Mouse (Mus musculus) testis, adult 2 months (tissue): Measurements from ENCODE around the gene Fto.

Experiments
- CTCF ChIP-seq: fragments of 200-500 bp; IDR thresholded peaks from 2 replicates; pipeline ENCODE4 v1.5.1; 2012; ENCODE audit warnings: low read depth, mild to moderate bottlenecking, inconsistent platforms, low read length, moderate library complexity; ENCODE audit not compliant: control insufficient read depth, insufficient read depth, insufficient replicate concordance
- POLR2A ChIP-seq: fragments of 200-500 bp; IDR thresholded peaks from 2 replicates; pipeline ENCODE4 v1.6.1; 2012; ENCODE audit warnings: low read depth, mild to moderate bottlenecking, inconsistent platforms, low read length, moderate library complexity; ENCODE audit not compliant: control insufficient read depth

- no peak for TF ChIP-seq POLR2A
- TF ChIP-seq CTCF = no peak
Measured at GRCm38 (mm10) chr8:91353907-91354306, 40.6 kb downstream of the Fto start.
